Mouse (Mus musculus) C2C12 (cell line): ENCODE data around the gene Lpp.

Experiments used
- CEBPB ChIP-seq: IDR thresholded peaks from one replicate; pipeline ENCODE4 v1.6.1; 2011; ENCODE audit warnings: low read depth, mild to moderate bottlenecking, control low read depth, moderate library complexity
- CTCF ChIP-seq: IDR thresholded peaks from one replicate; pipeline ENCODE4 v1.5.1; 2011; ENCODE audit not compliant: control insufficient read depth, insufficient read depth, insufficient read length
- FOSL1 ChIP-seq: IDR thresholded peaks from one replicate; pipeline ENCODE4 v1.8.0; 2011; ENCODE audit warnings: mild to moderate bottlenecking, low read length; ENCODE audit not compliant: poor library complexity, insufficient read depth, severe bottlenecking
- MAX ChIP-seq: IDR thresholded peaks from one replicate; pipeline ENCODE4 v1.6.1; 2011; ENCODE audit warnings: mild to moderate bottlenecking, control low read depth
- MYOD1 ChIP-seq: IDR thresholded peaks from one replicate; pipeline ENCODE4 v1.6.1; 2011; ENCODE audit warnings: low read depth; ENCODE audit not compliant: control insufficient read depth, insufficient read length
- MYOG ChIP-seq: IDR thresholded peaks from one replicate; pipeline ENCODE4 v1.6.1; 2011; ENCODE audit not compliant: control insufficient read depth, insufficient read length; ENCODE audit errors: extremely low read depth
- USF1 ChIP-seq: IDR thresholded peaks from one replicate; pipeline ENCODE4 v1.6.1; 2011; ENCODE audit warnings: low read depth, mild to moderate bottlenecking, control low read depth, moderate library complexity

DNA sequence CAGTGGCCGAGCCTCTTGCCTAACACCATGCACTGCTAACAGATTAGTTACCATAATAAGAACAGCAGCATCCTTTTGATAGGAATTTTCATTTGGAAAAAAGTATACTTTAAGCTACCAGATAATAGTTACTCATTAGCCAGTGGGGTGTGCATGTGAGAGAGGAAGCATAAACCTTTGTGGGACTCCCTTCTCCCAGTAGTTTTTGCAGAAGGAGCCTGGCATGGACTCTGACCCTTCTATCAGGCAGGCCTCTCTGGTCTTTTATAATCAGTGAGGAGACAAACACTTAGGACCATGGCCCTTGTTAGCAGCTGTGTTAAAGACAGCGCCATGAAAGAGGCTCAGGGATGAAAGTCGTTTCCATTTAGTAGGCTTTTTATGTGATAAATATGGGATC, 76.0 kb downstream of the Lpp start:
- no peak for TF ChIP-seq USF1
- no peak for TF ChIP-seq MAX
- TF ChIP-seq CTCF, result no peak
- no peak for TF ChIP-seq FOSL1
- no peak for TF ChIP-seq MYOD1
- no peak for TF ChIP-seq MYOG
- TF ChIP-seq CEBPB, result no peak
